Mouse (Mus musculus) kidney, embryonic 14.5 days (tissue): Measurements from ENCODE around the gene Mrps12. TPM values are rescaled to one million over a fixed set of nuclear protein-coding genes. Genes with fewer than 3 reads are reported as not detected.
A peak's percentile ranks its signal among the peaks of the same experiment; 100 is the strongest.

ENCODE experiments used
- ATAC-seq: fragments of 200-750 bp; cut with Nextera tagmentation; 2 replicates; pipeline ENCODE4 v1.8.0; 2017; ENCODE audit warnings: moderate number of reproducible peaks, mild to moderate bottlenecking, moderate TSS enrichment, moderate library complexity; ENCODE audit not compliant: low FRiP score, low TSS enrichment
- H3K27ac ChIP-seq: fragments of 300-500 bp; sonication (generic); 2 replicates; pipeline ENCODE4 v1.5.1; 2014; ENCODE audit warnings: low read depth, mild to moderate bottlenecking, low read length, moderate library complexity, mixed read lengths
- H3K27me3 ChIP-seq: fragments of 300-500 bp; sonication (generic); 2 replicates; pipeline ENCODE4 v1.6.1; 2014; ENCODE audit warnings: mild to moderate bottlenecking, low read length; ENCODE audit not compliant: control insufficient read depth, insufficient read depth
- H3K36me3 ChIP-seq: fragments of 300-500 bp; sonication (generic); 2 replicates; pipeline ENCODE4 v1.6.1; 2014; ENCODE audit warnings: low read length, mixed read lengths; ENCODE audit not compliant: control insufficient read depth, insufficient read depth
- H3K4me1 ChIP-seq: fragments of 300-500 bp; sonication (generic); 2 replicates; pipeline ENCODE4 v1.6.1; 2014; ENCODE audit warnings: low read length, mixed read lengths; ENCODE audit not compliant: control insufficient read depth, insufficient read depth
- H3K4me2 ChIP-seq: fragments of 300-500 bp; sonication (generic); replicated peaks from 2 replicates; pipeline ENCODE4 v1.6.1; 2014; ENCODE audit warnings: low read depth, mild to moderate bottlenecking, low read length
- H3K4me3 ChIP-seq: fragments of 300-500 bp; sonication (generic); 2 replicates; pipeline ENCODE4 v1.5.1; 2014; ENCODE audit warnings: mild to moderate bottlenecking, low read length
- H3K9ac ChIP-seq: fragments of 300-500 bp; sonication (generic); 2 replicates; pipeline ENCODE4 v1.6.1; 2014; ENCODE audit warnings: low read depth, mild to moderate bottlenecking, low read length, moderate library complexity
- H3K9me3 ChIP-seq: fragments of 300-500 bp; sonication (generic); 2 replicates; pipeline ENCODE4 v1.6.1; 2016; ENCODE audit warnings: low read length; ENCODE audit not compliant: control insufficient read depth
- WGBS: fragments of 180-500 bp; shearing (Covaris S2); extraction: QIAGEN DNeasy Blood & Tissue Kit; methylation state at CpG from one replicate; pipeline ENCODE4 v1.1.7; 2014; 5-methylcytosine and 5-hydroxymethylcytosine counted together
- polyA plus RNA-seq: library from polyadenylated mRNA; unstranded; fragments of >200 nt; fragmentation: Nextera tagmentation; extraction: Ambion mirVana; gene quantifications from 2 replicates; pipeline ENCODE4 v1.2.1, GENCODE M21; 2014

Gene Mrps12
- polyA plus RNA-seq, 1 experiment from 2014 or later, result 157 TPM

GRCm38 (mm10) chr7:28780067-28780658, 38.5 kb upstream of the Mrps12 start:
- Histone ChIP-seq H3K9me3 (no peaks in the 10 kb centered on the region), H3K4me1 (peaks cover 6% of the 10 kb centered on the region), H3K9ac (no peak overlapping the region), H3K27me3 (no peaks in the 10 kb centered on the region), H3K27ac (no peak overlapping the region), H3K4me2 (no peak overlapping the region), H3K36me3 (peaks cover 3% of the 10 kb centered on the region; the same call in 1 of the 2 replicates), H3K4me3 (no peak overlapping the region)
- peak; percentile 58; the same call in 1 of the 2 replicates for ATAC-seq
- WGBS, result 48% methylated on average over 6 of the region's 6 CpGs

DNA sequence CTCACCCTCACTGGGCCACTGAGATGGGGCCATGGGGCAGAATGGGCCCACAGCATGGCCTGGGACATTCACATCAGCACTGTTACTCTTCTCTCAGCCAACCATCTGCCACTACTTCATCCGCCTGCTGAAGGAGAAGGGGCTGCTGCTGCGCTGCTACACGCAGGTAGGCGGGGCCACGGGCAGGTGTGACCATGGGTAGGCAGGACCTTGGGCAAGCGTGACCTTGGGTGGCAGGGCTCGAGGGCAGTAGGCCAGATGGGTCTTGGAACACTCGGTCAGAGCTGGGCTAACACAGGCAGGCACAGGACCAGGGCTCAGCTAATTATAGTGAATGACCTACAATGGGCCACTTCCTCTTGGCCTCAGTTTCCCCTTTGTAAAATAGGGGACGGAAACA, 37.2 kb upstream of the Mrps12 start:
- Histone ChIP-seq H3K27me3 (no peaks in the 10 kb centered on the region), H3K4me2 (no peak overlapping the region), H3K4me3 (no peak overlapping the region), H3K9me3 (no peaks in the 10 kb centered on the region), H3K4me1 (peaks cover 6% of the 10 kb centered on the region), H3K9ac (no peak overlapping the region), H3K36me3 (peaks cover 3% of the 10 kb centered on the region; the same call in 1 of the 2 replicates), H3K27ac (no peak overlapping the region)
- 86% methylated on average over 9 of the region's 9 CpGs for WGBS
- ATAC-seq, result no peak

DNA sequence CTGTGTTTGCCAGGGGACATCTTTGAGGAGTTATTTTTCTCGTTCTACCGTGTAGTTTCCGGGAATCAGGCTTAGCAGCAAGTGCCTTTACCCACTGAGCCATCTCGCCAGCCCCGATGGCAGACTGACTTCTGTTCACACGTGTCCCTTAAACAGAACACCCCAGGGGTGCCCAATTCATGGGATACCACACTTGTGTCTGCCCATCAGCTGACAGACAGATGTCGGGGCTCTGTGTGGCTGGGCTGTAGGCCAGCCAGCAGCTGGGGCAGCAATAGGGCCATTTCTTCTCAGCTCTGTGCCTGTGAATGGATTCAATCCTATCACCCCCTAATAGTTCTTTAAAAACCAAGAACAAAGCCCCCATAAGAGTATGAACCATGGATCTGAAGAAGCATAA, 33.5 kb upstream of the Mrps12 start:
- H3K27ac ChIP-seq, result no peak overlapping the region
- no peak overlapping the region for H3K9ac ChIP-seq
- no peak for ATAC-seq
- no peaks in the 10 kb centered on the region for H3K27me3 ChIP-seq
- 90% methylated on average over 7 of the region's 7 CpGs for WGBS
- no peaks in the 10 kb centered on the region for H3K36me3 ChIP-seq
- no peak overlapping the region for H3K4me2 ChIP-seq
- H3K9me3 ChIP-seq, result no peaks in the 10 kb centered on the region
- peaks cover under 1% of the 10 kb centered on the region for H3K4me1 ChIP-seq
- H3K4me3 ChIP-seq, result no peak overlapping the region

- Histone ChIP-seq H3K36me3 (no peaks in the 10 kb centered on the region), H3K9me3 (no peaks in the 10 kb centered on the region), H3K4me3 (no peak overlapping the region), H3K27me3 (no peaks in the 10 kb centered on the region), H3K4me2 (no peak overlapping the region), H3K4me1 (no peaks in the 10 kb centered on the region), H3K27ac (no peak overlapping the region), H3K9ac (peak overlapping the region; percentile 14; the same call in 1 of the 2 replicates)
- ATAC-seq, result no peak
- 74% methylated on average over 12 of the region's 12 CpGs for WGBS
Observed at GRCm38 (mm10) chr7:28774164-28774563, 32.5 kb upstream of the Mrps12 start.

- Histone ChIP-seq H3K27ac (no peak overlapping the region), H3K4me3 (no peak overlapping the region), H3K9me3 (no peaks in the 10 kb centered on the region), H3K27me3 (no peaks in the 10 kb centered on the region), H3K4me2 (no peak overlapping the region), H3K9ac (no peak overlapping the region), H3K4me1 (no peaks in the 10 kb centered on the region), H3K36me3 (no peaks in the 10 kb centered on the region)
- WGBS, result 49% methylated on average over 3 of the region's 3 CpGs
- ATAC-seq, result no peak; the same call in 1 of the 2 replicates
Observed at GRCm38 (mm10) chr7:28773163-28773562, 31.5 kb upstream of the Mrps12 start.

- 93% methylated on average over 11 of the region's 11 CpGs for WGBS
- no peaks in the 10 kb centered on the region for H3K4me1 ChIP-seq
- no peak overlapping the region for H3K4me2 ChIP-seq
- no peak for ATAC-seq
- no peak overlapping the region for H3K27ac ChIP-seq
- H3K9ac ChIP-seq, result no peak overlapping the region
- no peaks in the 10 kb centered on the region for H3K36me3 ChIP-seq
- H3K4me3 ChIP-seq, result no peak overlapping the region
- H3K27me3 ChIP-seq, result no peaks in the 10 kb centered on the region
- H3K9me3 ChIP-seq, result no peaks in the 10 kb centered on the region
Observed at GRCm38 (mm10) chr7:28771867-28772266, 30.2 kb upstream of the Mrps12 start.

DNA sequence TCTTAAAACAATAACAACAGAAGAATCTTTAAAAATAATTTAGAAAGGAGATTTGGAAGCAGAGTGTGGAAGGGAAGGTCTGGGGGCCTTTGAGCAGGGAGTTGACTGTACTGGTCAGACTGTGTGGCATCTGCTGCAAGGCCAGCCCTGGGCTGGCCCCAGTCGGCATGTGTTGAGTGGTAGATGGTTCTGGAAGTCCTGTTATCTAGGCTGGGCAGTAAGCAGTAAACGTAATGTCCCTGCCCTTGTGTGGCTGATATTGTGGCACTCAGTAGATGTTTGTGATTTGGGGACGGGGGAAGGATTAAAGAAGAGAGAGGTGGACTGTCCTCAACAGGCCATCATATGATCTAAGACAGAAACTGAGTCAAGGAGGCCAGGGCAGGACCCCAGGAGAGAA, 28.7 kb upstream of the Mrps12 start:
- H3K36me3 ChIP-seq, result no peaks in the 10 kb centered on the region
- WGBS, result 84% methylated on average over 3 of the region's 3 CpGs
- H3K4me2 ChIP-seq, result no peak overlapping the region
- no peaks in the 10 kb centered on the region for H3K9me3 ChIP-seq
- no peaks in the 10 kb centered on the region for H3K27me3 ChIP-seq
- no peak overlapping the region for H3K9ac ChIP-seq
- no peak overlapping the region for H3K27ac ChIP-seq
- H3K4me3 ChIP-seq, result no peak overlapping the region
- no peak for ATAC-seq
- peaks cover 5% of the 10 kb centered on the region for H3K4me1 ChIP-seq

GRCm38 (mm10) chr7:28769414-28769958, 27.9 kb upstream of the Mrps12 start:
- WGBS, result 93% methylated on average over 9 of the region's 9 CpGs
- Histone ChIP-seq H3K36me3 (no peaks in the 10 kb centered on the region), H3K27ac (no peak overlapping the region), H3K4me1 (peaks cover 6% of the 10 kb centered on the region), H3K9ac (no peak overlapping the region), H3K27me3 (no peaks in the 10 kb centered on the region), H3K4me3 (no peak overlapping the region), H3K9me3 (no peaks in the 10 kb centered on the region), H3K4me2 (no peak overlapping the region)
- ATAC-seq, result no peak

GRCm38 (mm10) chr7:28767462-28767965, 25.9 kb upstream of the Mrps12 start, which contains the start of gene Nfkbib:
Gene Nfkbib (minus strand): TSS chr7:28767512.
- Histone ChIP-seq H3K4me3 (peak within 1 kb of the TSS; percentile 70), H3K36me3 (no peaks in the 10 kb centered on the region), H3K9me3 (no peaks in the 10 kb centered on the region), H3K27me3 (no peaks in the 10 kb centered on the region), H3K9ac (peak within 1 kb of the TSS; percentile 73), H3K27ac (no peak within 1 kb of the TSS), H3K4me1 (peaks cover 6% of the 10 kb centered on the region), H3K4me2 (peak within 1 kb of the TSS; percentile 54)
- WGBS, result 63% methylated on average over 7 of the region's 7 CpGs
- ATAC-seq, result no peak
